Mouse (Mus musculus) hindbrain, embryonic 14.5 days (tissue): Measurements from ENCODE around the gene Gpr156. TPM values are rescaled to one million over a fixed set of nuclear protein-coding genes. Genes with fewer than 3 reads are reported as not detected.

Experiments
- ATAC-seq: fragments of 200-750 bp; cut with Nextera tagmentation; 2 replicates; pipeline ENCODE4 v1.8.0; 2017; ENCODE audit warnings: moderate number of reproducible peaks, mild to moderate bottlenecking, moderate TSS enrichment, moderate library complexity; ENCODE audit not compliant: low FRiP score
- DNase-seq: peaks from one replicate; pipeline ENCODE4 v3.0.0-alpha.2; 2015; ENCODE audit warnings: low spot score
- H3K27ac ChIP-seq: fragments of 300-500 bp; sonication (generic); 2 replicates; pipeline ENCODE4 v1.5.1; 2014; ENCODE audit warnings: mild to moderate bottlenecking, moderate library complexity
- H3K27me3 ChIP-seq: fragments of 300-500 bp; sonication (generic); 2 replicates; pipeline ENCODE4 v1.6.1; 2014; ENCODE audit warnings: mild to moderate bottlenecking, low read length, mixed read lengths; ENCODE audit not compliant: control insufficient read depth, insufficient read depth
- H3K36me3 ChIP-seq: fragments of 300-500 bp; sonication (generic); replicated peaks from 2 replicates; pipeline ENCODE4 v1.6.1; 2014; ENCODE audit not compliant: control insufficient read depth, insufficient read depth
- H3K4me1 ChIP-seq: fragments of 300-500 bp; sonication (generic); replicated peaks from 2 replicates; pipeline ENCODE4 v1.6.1; 2014; ENCODE audit warnings: antibody characterized with exemption, low read length, mixed read lengths; ENCODE audit not compliant: control insufficient read depth, insufficient read depth
- H3K4me2 ChIP-seq: fragments of 300-500 bp; sonication (generic); replicated peaks from 2 replicates; pipeline ENCODE4 v1.6.1; 2014; ENCODE audit warnings: mild to moderate bottlenecking, moderate library complexity
- H3K4me3 ChIP-seq: fragments of 300-500 bp; sonication (generic); replicated peaks from 2 replicates; pipeline ENCODE4 v1.5.1; 2014; ENCODE audit warnings: mild to moderate bottlenecking, low read length
- H3K9ac ChIP-seq: fragments of 300-500 bp; sonication (generic); 2 replicates; pipeline ENCODE4 v1.6.1; 2014
- H3K9me3 ChIP-seq: fragments of 300-500 bp; sonication (generic); 2 replicates; pipeline ENCODE4 v1.6.1; 2016; ENCODE audit warnings: low read length; ENCODE audit not compliant: control insufficient read depth
- WGBS: fragments of 180-500 bp; shearing (Covaris S2); extraction: QIAGEN DNeasy Blood & Tissue Kit; methylation state at CpG from one replicate; pipeline ENCODE4 v1.1.7; 2014; 5-methylcytosine and 5-hydroxymethylcytosine counted together
- polyA plus RNA-seq: library from polyadenylated mRNA; unstranded; fragments of >200 nt; fragmentation: Nextera tagmentation; extraction: Ambion mirVana; gene quantifications from 2 replicates; pipeline ENCODE4 v1.2.1, GENCODE M21; 2014

Gpr156 gene
- polyA plus RNA-seq, 1 experiment from 2014 or later: 3.9 TPM

DNA sequence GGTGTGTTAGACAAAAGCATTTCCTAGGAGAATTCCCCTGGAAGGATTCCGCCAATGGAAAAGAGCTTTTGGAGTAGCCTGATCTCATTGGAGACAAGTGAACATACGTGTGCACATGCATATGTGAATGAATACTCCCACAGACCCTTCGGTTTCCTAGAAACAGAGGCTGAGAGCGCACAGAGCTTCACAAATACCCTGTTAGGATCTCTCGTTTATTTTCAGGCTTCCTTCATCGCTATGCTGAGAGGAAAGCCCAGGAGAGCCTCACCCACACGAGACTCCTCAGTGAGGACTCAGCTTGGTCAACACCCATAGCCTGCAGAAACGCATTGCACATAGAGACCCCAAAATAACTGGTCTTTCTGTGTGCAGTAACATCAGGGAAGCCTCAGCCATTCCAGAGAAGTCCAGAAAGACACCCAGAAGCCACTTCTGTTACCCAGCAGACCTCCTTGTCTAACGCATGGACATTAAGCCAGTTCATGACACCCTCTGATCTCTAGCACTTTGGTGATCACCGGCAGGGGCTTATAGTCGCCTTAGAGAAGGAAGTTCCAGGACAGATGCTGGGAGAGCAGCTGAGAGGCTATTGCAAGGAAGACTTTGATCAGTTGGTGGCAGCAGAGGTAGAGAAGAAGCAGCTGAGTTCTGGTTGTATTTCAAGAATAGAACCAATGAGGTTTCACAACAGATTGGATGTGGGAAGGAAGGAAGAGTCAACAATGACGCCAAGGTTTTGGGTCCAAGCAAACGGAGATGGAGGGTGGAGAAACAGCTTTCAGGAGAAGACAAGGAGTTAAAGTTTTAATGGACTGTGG, 58.4 kb downstream of the Gpr156 start:
- ATAC-seq (no peak), DNase-seq (peak; percentile 51)
- H3K9me3 ChIP-seq: no peaks in the 10 kb centered on the region
- H3K27ac ChIP-seq: peak overlapping the region; percentile 66
- H3K4me3 ChIP-seq: no peak overlapping the region
- H3K27me3 ChIP-seq: no peaks in the 10 kb centered on the region
- H3K4me1 ChIP-seq: peaks cover 24% of the 10 kb centered on the region; the same call in 1 of the 2 replicates
- no peak overlapping the region for H3K4me2 ChIP-seq
- WGBS: 62% methylated on average over 13 of the region's 13 CpGs
- no peaks in the 10 kb centered on the region for H3K36me3 ChIP-seq
- H3K9ac ChIP-seq: no peak overlapping the region

DNA sequence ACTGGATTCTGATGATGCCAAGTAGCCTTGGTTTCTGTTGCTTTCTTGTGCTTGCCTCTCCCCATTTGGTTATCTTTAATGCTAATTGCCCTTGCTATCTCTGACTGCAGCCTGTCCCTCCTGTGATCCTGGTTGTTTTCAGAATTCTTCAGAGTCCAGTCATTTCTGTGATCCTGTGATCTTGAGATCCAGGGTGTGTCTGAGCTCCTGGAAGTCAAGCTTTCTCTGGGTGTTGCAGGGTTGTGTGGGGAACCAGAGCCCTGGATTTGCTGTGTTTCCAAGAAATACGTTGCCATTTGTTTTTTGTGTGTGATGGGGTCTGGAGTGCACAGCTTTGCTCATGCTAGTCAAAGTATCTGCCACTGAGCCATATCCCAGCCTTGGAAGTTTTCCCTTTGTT, 65.6 kb downstream of the Gpr156 start:
- H3K4me2 ChIP-seq: no peak overlapping the region
- no peak overlapping the region for H3K4me3 ChIP-seq
- no peak for ATAC-seq
- no peaks in the 10 kb centered on the region for H3K36me3 ChIP-seq
- H3K9me3 ChIP-seq: no peaks in the 10 kb centered on the region
- no peak for DNase-seq
- WGBS: 90% methylated on average over 1 of the region's 1 CpGs
- H3K4me1 ChIP-seq: no peaks in the 10 kb centered on the region
- no peak overlapping the region for H3K27ac ChIP-seq
- no peaks in the 10 kb centered on the region for H3K27me3 ChIP-seq
- no peak overlapping the region for H3K9ac ChIP-seq

DNA sequence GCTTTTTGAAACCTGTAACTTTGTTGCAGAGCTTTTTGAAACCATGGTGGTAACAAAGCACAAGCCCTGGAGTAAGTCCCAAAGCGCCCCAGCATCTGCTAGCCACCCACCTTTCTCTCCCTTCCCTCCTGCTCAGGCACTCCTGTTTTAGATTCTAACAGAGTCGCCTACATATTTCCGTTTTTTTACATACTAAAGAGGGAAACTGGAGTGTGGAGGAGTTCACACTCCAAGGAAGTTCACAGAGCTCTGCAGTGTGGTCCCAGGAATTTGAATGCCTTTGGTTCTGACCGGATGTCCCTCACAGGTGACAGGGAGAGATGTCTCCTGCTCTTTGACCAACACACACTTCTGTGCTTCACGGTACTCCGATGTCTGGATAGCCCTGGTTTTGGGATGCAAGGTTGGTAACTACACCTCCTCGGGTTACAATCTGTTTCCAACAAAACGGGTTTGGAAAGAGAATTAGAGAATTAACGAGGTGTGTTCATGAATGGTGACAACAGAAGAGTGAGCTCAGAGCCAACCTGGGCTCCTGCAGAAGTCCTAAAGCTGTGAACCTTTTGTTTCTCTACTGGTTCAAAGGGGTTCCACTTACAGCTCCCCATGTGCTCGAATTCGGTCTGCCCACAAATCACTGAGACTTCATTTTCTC, 72.0 kb downstream of the Gpr156 start:
- H3K4me3 ChIP-seq: no peak overlapping the region

DNA sequence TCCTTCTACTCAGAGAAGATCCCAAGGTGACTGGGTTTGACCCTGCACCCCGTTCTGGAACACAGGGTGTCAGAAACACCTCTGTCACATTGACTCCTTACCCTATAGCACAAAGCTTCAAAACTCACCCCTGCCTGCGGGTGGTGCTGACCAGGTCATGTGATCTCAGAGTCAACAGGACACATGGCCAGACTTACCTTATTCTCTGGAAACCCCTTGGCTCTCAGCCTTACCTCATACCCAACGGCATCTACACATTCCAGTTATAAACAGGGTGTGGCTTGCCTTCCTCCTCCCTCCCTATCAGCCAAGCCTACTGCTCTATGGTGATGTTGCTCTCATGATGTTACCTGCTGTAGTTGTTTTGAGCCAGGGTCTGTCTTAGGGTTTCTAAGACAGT, 73.5 kb downstream of the Gpr156 start:
- Histone ChIP-seq H3K9me3 (no peaks in the 10 kb centered on the region), H3K4me1 (peaks cover 21% of the 10 kb centered on the region), H3K9ac (no peak overlapping the region), H3K27ac (peak overlapping the region; percentile 89), H3K4me3 (no peak overlapping the region), H3K27me3 (no peaks in the 10 kb centered on the region), H3K4me2 (no peak overlapping the region), H3K36me3 (no peaks in the 10 kb centered on the region)
- ATAC-seq (no peak), DNase-seq (no peak)
- WGBS: 76% methylated on average over 3 of the region's 3 CpGs

More for the DNA sequence above, 72.0 kb downstream of the Gpr156 start:
- Histone ChIP-seq H3K4me2 (no peak overlapping the region), H3K9ac (no peak overlapping the region), H3K9me3 (no peaks in the 10 kb centered on the region), H3K27ac (no peak overlapping the region), H3K36me3 (no peaks in the 10 kb centered on the region), H3K4me1 (peaks cover 19% of the 10 kb centered on the region), H3K27me3 (no peaks in the 10 kb centered on the region)
- no peak for DNase-seq
- WGBS: 69% methylated on average over 11 of the region's 11 CpGs
- no peak for ATAC-seq

DNA sequence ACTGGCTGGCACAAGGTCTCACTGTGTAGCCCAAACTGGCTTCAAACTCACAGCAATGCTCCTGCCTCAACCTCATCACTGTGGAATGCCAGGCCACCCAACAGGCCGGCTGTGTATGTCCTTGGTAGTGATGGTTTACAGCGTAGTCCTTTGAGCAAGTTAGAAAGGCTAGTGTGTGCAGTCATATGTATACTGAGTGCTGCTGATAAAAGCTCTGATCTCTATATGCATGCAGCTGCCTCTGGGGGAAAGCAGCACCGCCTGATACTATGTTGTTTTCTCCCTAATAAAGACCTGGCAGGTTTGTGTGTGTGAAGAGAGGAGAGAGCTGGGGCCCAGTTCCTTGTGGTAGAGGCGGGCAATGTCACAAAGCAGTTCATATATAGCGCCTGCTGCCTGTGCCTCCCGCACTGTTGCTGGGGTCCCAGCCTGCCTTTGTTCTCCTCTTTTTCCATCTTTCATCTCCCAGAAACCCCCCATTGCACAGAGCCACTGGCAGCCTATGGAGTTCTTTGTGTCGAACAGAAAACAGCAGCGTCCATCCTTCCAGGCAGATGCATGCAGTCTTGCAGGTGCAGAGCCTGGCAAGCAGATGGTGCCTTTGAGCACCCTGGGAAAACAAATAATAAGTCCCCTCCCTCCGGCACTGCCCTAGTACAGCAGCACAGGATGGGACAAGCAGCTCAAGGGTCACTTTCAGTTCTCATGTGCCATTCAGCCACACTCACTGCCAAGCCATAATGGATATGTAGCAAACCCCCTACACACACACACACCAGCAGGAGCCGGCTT, 74.5 kb downstream of the Gpr156 start:
- DNase-seq (peak; percentile 64), ATAC-seq (peak; percentile 79)
- no peak overlapping the region for H3K4me2 ChIP-seq
- no peaks in the 10 kb centered on the region for H3K36me3 ChIP-seq
- WGBS: 12% methylated on average over 10 of the region's 10 CpGs
- no peaks in the 10 kb centered on the region for H3K9me3 ChIP-seq
- H3K9ac ChIP-seq: peak overlapping the region; percentile 8
- H3K27ac ChIP-seq: peak overlapping the region; percentile 89
- no peak overlapping the region for H3K4me3 ChIP-seq
- H3K27me3 ChIP-seq: no peaks in the 10 kb centered on the region
- H3K4me1 ChIP-seq: peaks cover 21% of the 10 kb centered on the region

DNA sequence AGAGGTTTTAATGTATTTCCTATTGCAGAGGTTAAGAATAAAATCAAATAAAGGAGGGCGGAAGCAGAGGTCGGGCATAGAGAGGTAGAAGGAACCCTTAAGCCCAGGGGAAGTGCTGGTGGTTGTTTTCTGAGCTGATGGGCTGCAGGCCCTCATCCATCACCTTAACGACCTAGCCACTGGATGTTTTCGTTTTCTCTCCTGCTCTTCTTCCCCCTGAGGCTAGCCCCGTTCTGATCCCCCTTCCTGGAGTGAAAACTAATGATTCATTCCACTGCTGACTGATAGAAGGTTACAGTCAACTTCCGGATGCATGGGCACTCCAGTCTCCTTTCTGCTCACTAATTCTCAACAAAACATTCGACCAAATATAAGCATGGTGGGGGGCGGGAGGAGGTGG, 76.5 kb downstream of the Gpr156 start:
- ATAC-seq: no peak
- H3K4me1 ChIP-seq: peaks cover 21% of the 10 kb centered on the region
- no peak overlapping the region for H3K9ac ChIP-seq

DNA sequence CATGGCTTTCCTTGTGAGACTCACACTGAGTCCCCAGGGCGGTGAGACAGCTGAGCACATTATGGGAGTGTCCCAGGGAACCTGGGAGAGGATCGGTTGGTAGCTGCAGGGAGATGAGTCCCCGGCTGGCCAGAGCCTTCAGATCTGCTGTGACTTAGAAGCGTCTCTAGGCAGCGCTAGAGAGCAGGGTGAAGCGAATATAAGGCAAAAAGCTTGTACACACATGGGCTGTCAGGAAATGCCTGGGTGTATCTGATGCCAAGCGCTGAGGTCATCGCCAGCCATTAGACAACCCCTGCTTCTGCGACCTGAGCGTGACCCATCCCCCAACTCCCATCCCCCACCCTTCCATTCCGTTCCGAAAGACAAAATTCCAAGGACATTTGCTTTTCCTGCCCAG, 78.4 kb downstream of the Gpr156 start:
- peak; percentile 61 for DNase-seq
- Histone ChIP-seq H3K4me2 (0 out of 2 replicates have a peak overlapping the region, but pooled peaks have one; percentile 0), H3K9ac (no peak overlapping the region), H3K36me3 (no peaks in the 10 kb centered on the region), H3K4me1 (peaks cover 21% of the 10 kb centered on the region), H3K27ac (no peak overlapping the region), H3K4me3 (no peak overlapping the region), H3K9me3 (no peaks in the 10 kb centered on the region), H3K27me3 (no peaks in the 10 kb centered on the region)
- no peak for ATAC-seq
- 16% methylated on average over 12 of the region's 12 CpGs for WGBS

More for the DNA sequence above, 76.5 kb downstream of the Gpr156 start:
- DNase-seq: no peak
- 35% methylated on average over 8 of the region's 8 CpGs for WGBS
- H3K4me2 ChIP-seq: no peak overlapping the region
- no peaks in the 10 kb centered on the region for H3K27me3 ChIP-seq
- no peaks in the 10 kb centered on the region for H3K9me3 ChIP-seq
- H3K4me3 ChIP-seq: no peak overlapping the region
- H3K27ac ChIP-seq: 0 out of 2 replicates have a peak overlapping the region, but pooled peaks have one; percentile 20
- H3K36me3 ChIP-seq: no peaks in the 10 kb centered on the region

DNA sequence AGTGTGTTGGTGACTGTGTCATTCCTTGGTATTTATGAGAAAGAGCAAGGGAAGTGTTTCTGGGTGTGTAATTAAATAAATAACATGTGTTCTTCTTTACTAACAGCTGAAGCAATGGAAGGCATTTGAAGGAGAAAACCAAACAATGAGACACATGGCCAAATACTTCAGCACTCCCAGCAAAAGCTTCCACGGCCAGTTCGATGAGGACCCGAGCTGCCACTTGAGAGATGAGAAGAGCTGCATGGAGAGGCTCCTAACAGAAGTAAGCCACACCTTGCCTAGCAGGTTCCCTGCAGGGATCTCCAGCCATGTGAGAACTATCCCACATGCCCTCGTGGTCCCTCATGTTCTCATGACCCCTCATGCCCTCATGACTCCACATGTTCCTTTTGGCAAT, 81.5 kb downstream of the Gpr156 start:
- Histone ChIP-seq H3K9ac (no peak overlapping the region), H3K27ac (no peak overlapping the region), H3K27me3 (no peaks in the 10 kb centered on the region), H3K36me3 (no peaks in the 10 kb centered on the region), H3K4me2 (no peak overlapping the region), H3K4me3 (no peak overlapping the region), H3K4me1 (0 out of 2 replicates have a peak, but pooled peaks cover 10% of the 10 kb centered on the region), H3K9me3 (no peaks in the 10 kb centered on the region)
- 75% methylated on average over 4 of the region's 4 CpGs for WGBS
- ATAC-seq (no peak), DNase-seq (no peak)

DNA sequence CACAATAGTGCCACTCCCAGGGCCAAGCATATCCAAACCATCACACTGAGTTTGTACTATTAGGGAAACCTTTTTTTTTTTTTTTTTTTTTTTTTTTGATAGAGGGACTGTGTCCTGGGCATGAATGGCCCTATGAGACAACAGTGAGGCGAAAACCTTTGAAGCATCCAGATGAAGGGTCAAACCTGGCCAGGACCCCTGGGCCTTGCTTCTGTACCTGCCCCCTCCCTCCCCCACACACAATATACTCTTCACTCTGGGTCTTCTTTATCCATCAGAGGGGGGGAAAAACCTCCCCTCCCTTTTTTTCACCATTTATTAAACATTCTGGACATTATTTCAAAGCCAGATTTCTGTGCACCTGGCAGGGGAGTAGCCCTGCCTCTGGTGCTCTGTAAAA, 83.5 kb downstream of the Gpr156 start:
- WGBS: 33% methylated on average over 1 of the region's 1 CpGs
- Histone ChIP-seq H3K4me2 (no peak overlapping the region), H3K9me3 (no peaks in the 10 kb centered on the region), H3K4me1 (0 out of 2 replicates have a peak, but pooled peaks cover 3% of the 10 kb centered on the region), H3K9ac (0 out of 2 replicates have a peak overlapping the region, but pooled peaks have one; percentile 4), H3K36me3 (no peaks in the 10 kb centered on the region), H3K27ac (peak overlapping the region; percentile 70), H3K27me3 (no peaks in the 10 kb centered on the region), H3K4me3 (no peak overlapping the region)
- DNase-seq: no peak
- ATAC-seq: no peak
